Mouse (Mus musculus): ENCODE results near the gene Nop53. TPM values are rescaled to one million over a fixed set of nuclear protein-coding genes. Genes with fewer than 3 reads are reported as not detected.

Nop53 gene
- total RNA-seq, 2 experiments from 2014 or later = 98.5 to 104 TPM

Other genes starting within 250 kb of the Nop53 start
- not detected for gene Obox5, start 195.9 kb downstream of the Nop53 start, total RNA-seq (2021)
- gene Obox6, start 106.4 kb downstream of the Nop53 start, total RNA-seq (2021) = not detected
- gene Crx, start 66.1 kb downstream of the Nop53 start, total RNA-seq (2021) = not detected
- gene Crxos, start 63.5 kb downstream of the Nop53 start, total RNA-seq (2021) = not detected
- 1,000 to 10,000 TPM; 1,337 to 1,417 TPM for gene Selenow, start 23.7 kb downstream of the Nop53 start, total RNA-seq (2021)
- 1 to 10 TPM; 4.7 to 8.4 TPM for gene Ehd2, start 21.5 kb upstream of the Nop53 start, total RNA-seq (2021)
- 10 to 100 TPM; 12.6 to 14.3 TPM for gene Bicra, start 101.8 kb upstream of the Nop53 start, total RNA-seq (2021)
- gene Zfp541, start 115.7 kb upstream of the Nop53 start, total RNA-seq (2021) = under 1 TPM; 0.50 TPM
- 100 to 1,000 TPM; 264 to 272 TPM for gene Napa, start 152.4 kb upstream of the Nop53 start, total RNA-seq (2021)
- gene Kptn, start 173.8 kb upstream of the Nop53 start, total RNA-seq (2021) = 10 to 100 TPM; 36.0 to 42.7 TPM
- 100 to 1,000 TPM; 263 to 264 TPM for gene Slc8a2, start 183.8 kb upstream of the Nop53 start, total RNA-seq (2021)
- 10 to 100 TPM; 33.3 to 43.5 TPM for gene Meis3, start 229.0 kb upstream of the Nop53 start, total RNA-seq (2021)